8 mouse cellular contexts compared by ENCODE assay signal in the genomic region with DNA sequence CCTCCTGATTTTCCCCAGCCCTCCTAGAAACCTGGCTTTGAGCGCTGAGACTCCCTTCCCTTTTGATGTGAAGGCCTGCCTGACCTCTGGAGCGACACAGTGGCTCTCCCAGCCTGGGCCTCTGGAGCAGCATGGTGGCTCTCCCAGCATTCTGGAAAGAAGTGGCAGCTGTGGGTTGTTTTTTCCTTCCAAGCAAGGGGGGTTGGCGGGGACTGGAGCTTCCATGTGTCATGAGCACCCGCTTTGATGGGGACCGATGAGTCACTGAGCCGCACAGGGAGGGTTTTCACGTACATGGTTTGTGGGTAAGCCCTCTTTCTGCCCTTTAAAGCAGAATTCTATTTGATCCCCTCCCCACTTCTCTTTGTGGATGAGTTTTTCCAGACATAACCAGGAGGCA.
A peak's percentile ranks its signal among the peaks of the same experiment; 100 is the strongest.
DNase-seq lines count a peak whose midpoint lies in the region; ATAC-seq and TF ChIP-seq lines count a peak whose summit lies in the region.

No protein-coding gene starts in this region.

- H3K4me3 ChIP-seq in kidney, adult 2 months (ENCODE audit: insufficient read depth, low read depth, low read length) = no peak overlapping the region
- no peak overlapping the region for H3K4me3 ChIP-seq in layer of hippocampus, adult 2 months

- TF ChIP-seq CTCF in kidney, adult 2 months (conservative IDR thresholded peaks at IDR 0.05; ENCODE audit: insufficient read depth, insufficient read length, low read depth, low read length) = no peak
- TF ChIP-seq CTCF in layer of hippocampus, adult 2 months (conservative IDR thresholded peaks at IDR 0.05) = no peak

- no peak for TF ChIP-seq POLR2A in kidney, adult 2 months (IDR thresholded peaks at IDR 0.05; ENCODE audit: low read depth, low read length)

- no peak for ATAC-seq in megakaryocyte progenitor cell, adult 5-6 weeks (replicated peaks; ENCODE audit: poor library complexity)

- 80% methylated on average over 7 of the region's 7 CpGs for WGBS in kidney, adult 2 months

- no peaks in the 10 kb centered on the region for H3K4me1 ChIP-seq in kidney, adult 2 months (ENCODE audit: control insufficient read depth, insufficient read depth, low read length)

- no peak overlapping the region for H3K27ac ChIP-seq in kidney, adult 2 months (ENCODE audit: insufficient read depth, low read depth, low read length)
- peak overlapping the region; percentile 87 for H3K27ac ChIP-seq in layer of hippocampus, adult 2 months

- peak; percentile 48 for DNase-seq in kidney, postnatal 10 days
- DNase-seq in kidney, adult 2 months = no peak
- DNase-seq in adrenal gland, postnatal 10 days = peak; percentile 76
- peak; percentile 73 to 85 for DNase-seq in layer of hippocampus, adult 2 months (ENCODE audit: low spot score in 2 of 2)
- DNase-seq in lung, postnatal 4 days = peak; percentile 40 to 64
- DNase-seq in spleen, postnatal 4 days (ENCODE audit: low spot score in 2 of 2) = no peak
- DNase-seq in embryo, embryonic 11 days = no peak

- H3K36me3 ChIP-seq in kidney, adult 2 months (ENCODE audit: control insufficient read depth, insufficient read depth, low read length) = no peaks in the 10 kb centered on the region

- no peaks in the 10 kb centered on the region for H3K27me3 ChIP-seq in kidney, adult 2 months (replicated peaks; ENCODE audit: control insufficient read depth, insufficient read depth, low read length)

Comparison
In these comparisons a context has a peak if more than half of its experiments do, and no peak if none do; other contexts are left out.
1. DNase-seq: peak in kidney, postnatal 10 days (single experiment), adrenal gland, postnatal 10 days (single experiment), layer of hippocampus, adult 2 months (2 of 2) and lung, postnatal 4 days (2 of 2); none in kidney, adult 2 months (single experiment), spleen, postnatal 4 days (0 of 2) and embryo, embryonic 11 days (single experiment).